Mouse (Mus musculus): ENCODE data around the gene Best1.

Gene Best1

GRCm38 (mm10) chr19:10001206-10001969, at the start of gene Best1, which contains the start of gene Rab3il1:
Gene Best1 (minus strand): TSS chr19:10001633.
Gene Rab3il1 (plus strand): TSS chr19:10001669.
- in situ Hi-C loops (cut with MboI, MseI), result no loop called here

- in situ Hi-C loops (cut with MboI, MseI), result no loop called here
Observed at GRCm38 (mm10) chr19:10050438-10050837, 49.0 kb upstream of the Best1 start.

- in situ Hi-C loops (cut with MboI, MseI), result loop anchor here (10.0 kb wide), 1 partner anchor 1245 kb away; no protein-coding TSS in a partner anchor
Observed at GRCm38 (mm10) chr19:10049533-10049932, 48.1 kb upstream of the Best1 start.

GRCm38 (mm10) chr19:10046983-10047382, 45.5 kb upstream of the Best1 start:
- in situ Hi-C loops (cut with MboI, MseI), result loop anchor here (10.0 kb wide), 1 partner anchor 1248 kb away; no protein-coding TSS in a partner anchor

- in situ Hi-C loops (cut with MboI, MseI), result loop anchor here (10.0 kb wide), 1 partner anchor 1248 kb away; no protein-coding TSS in a partner anchor
Observed at GRCm38 (mm10) chr19:10046346-10046745, 44.9 kb upstream of the Best1 start.

GRCm38 (mm10) chr19:10045707-10046106, 44.3 kb upstream of the Best1 start:
- in situ Hi-C loops (cut with MboI, MseI), result loop anchor here (10.0 kb wide), 1 partner anchor 1249 kb away; no protein-coding TSS in a partner anchor

GRCm38 (mm10) chr19:10043643-10044042, 42.2 kb upstream of the Best1 start:
- in situ Hi-C loops (cut with MboI, MseI), result loop anchor here (10.0 kb wide), 1 partner anchor 1251 kb away; no protein-coding TSS in a partner anchor

GRCm38 (mm10) chr19:10042816-10043215, 41.4 kb upstream of the Best1 start:
- in situ Hi-C loops (cut with MboI, MseI), result loop anchor here (10.0 kb wide), 1 partner anchor 1252 kb away; no protein-coding TSS in a partner anchor

- in situ Hi-C loops (cut with MboI, MseI), result loop anchor here (10.0 kb wide), 1 partner anchor 1253 kb away; no protein-coding TSS in a partner anchor
Observed at GRCm38 (mm10) chr19:10042232-10042631, 40.8 kb upstream of the Best1 start.

- in situ Hi-C loops (cut with MboI, MseI), result loop anchor here (10.0 kb wide), 1 partner anchor 1253 kb away; no protein-coding TSS in a partner anchor
Observed at GRCm38 (mm10) chr19:10041388-10042148, 40.1 kb upstream of the Best1 start, which contains the start of gene Fads3. Gene Fads3 (plus strand): TSS chr19:10041569.

GRCm38 (mm10) chr19:10040866-10041387, 39.5 kb upstream of the Best1 start:
- in situ Hi-C loops (cut with MboI, MseI), result loop anchor here (10.0 kb wide), 1 partner anchor 1254 kb away; no protein-coding TSS in a partner anchor

GRCm38 (mm10) chr19:10039615-10040014, 38.2 kb upstream of the Best1 start:
- in situ Hi-C loops (cut with MboI, MseI), result loop anchor here (5.0 to 10.0 kb wide), 2 partner anchors 127 to 1255 kb away; no protein-coding TSS in a partner anchor

- in situ Hi-C loops (cut with MboI, MseI), result loop anchor here (5.0 kb wide), 1 partner anchor 127 kb away; no protein-coding TSS in a partner anchor
Observed at GRCm38 (mm10) chr19:10038910-10039309, 37.5 kb upstream of the Best1 start.

GRCm38 (mm10) chr19:10038364-10038763, 36.9 kb upstream of the Best1 start:
- in situ Hi-C loops (cut with MboI, MseI), result loop anchor here (5.0 kb wide), 1 partner anchor 126 kb away; no protein-coding TSS in a partner anchor

GRCm38 (mm10) chr19:10037534-10037933, 36.1 kb upstream of the Best1 start:
- in situ Hi-C loops (cut with MboI, MseI), result loop anchor here (5.0 kb wide), 1 partner anchor 125 kb away; no protein-coding TSS in a partner anchor

GRCm38 (mm10) chr19:10034785-10035447, 33.5 kb upstream of the Best1 start:
- in situ Hi-C loops (cut with MboI, MseI), result loop anchor here (5.0 kb wide), 1 partner anchor 123 kb away; no protein-coding TSS in a partner anchor

- in situ Hi-C loops (cut with MboI, MseI), result no loop called here
Observed at GRCm38 (mm10) chr19:10034356-10034755, 32.9 kb upstream of the Best1 start.

- in situ Hi-C loops (cut with MboI, MseI), result no loop called here
Observed at GRCm38 (mm10) chr19:10033211-10033973, 32.0 kb upstream of the Best1 start.

GRCm38 (mm10) chr19:10029746-10030145, 28.3 kb upstream of the Best1 start:
- in situ Hi-C loops (cut with MboI, MseI), result no loop called here

All from T-helper 1 cell (primary cell).